Mouse (Mus musculus) ovary, adult 18-20 months (tissue): ENCODE results near the gene Cmtm2a.
"Not testable (repeated sequence)": the region's sequence is repeated elsewhere in the genome, so short reads cannot be mapped to it uniquely, and the experiment has no call there.

Experiments used
- DNase-seq: peaks from one replicate; pipeline ENCODE4 v3.0.0; 2022; ENCODE audit warnings: low spot score, mixed read lengths

The Cmtm2a gene

GRCm38 (mm10) chr8:104294396-104294795 lies 1.4 kb upstream of the Cmtm2a start:
- DNase-seq: no peak

GRCm38 (mm10) chr8:104268937-104269440 lies 24.0 kb downstream of the Cmtm2a start:
- DNase-seq: no peak

- no peak for DNase-seq
Measured at GRCm38 (mm10) chr8:104268368-104268767, 24.6 kb downstream of the Cmtm2a start.

GRCm38 (mm10) chr8:104264271-104264935 lies 28.6 kb downstream of the Cmtm2a start:
- not testable (repeated sequence) for DNase-seq

GRCm38 (mm10) chr8:104261802-104262201 lies 31.2 kb downstream of the Cmtm2a start:
- not testable (repeated sequence) for DNase-seq

GRCm38 (mm10) chr8:104253016-104253415 lies 40.0 kb downstream of the Cmtm2a start:
- no peak for DNase-seq

GRCm38 (mm10) chr8:104251461-104251860 lies 41.5 kb downstream of the Cmtm2a start:
- DNase-seq: no peak

- DNase-seq: peak; percentile 74
Measured at GRCm38 (mm10) chr8:104250439-104251367, 42.3 kb downstream of the Cmtm2a start, which contains the start of gene Cklf. Gene Cklf, plus strand, starts transcription at chr8:104250861.

GRCm38 (mm10) chr8:104249442-104249996 lies 43.5 kb downstream of the Cmtm2a start:
- no peak for DNase-seq

- DNase-seq: peak; percentile 63
Measured at GRCm38 (mm10) chr8:104248276-104248675, 44.7 kb downstream of the Cmtm2a start, which contains the start of gene Tk2. Gene Tk2, minus strand, starts transcription at chr8:104248558.

GRCm38 (mm10) chr8:104247908-104248275 lies 45.1 kb downstream of the Cmtm2a start:
- DNase-seq: no peak

- DNase-seq: no peak
Measured at GRCm38 (mm10) chr8:104247054-104247907, 45.7 kb downstream of the Cmtm2a start.

GRCm38 (mm10) chr8:104246621-104247020 lies 46.4 kb downstream of the Cmtm2a start:
- no peak for DNase-seq

- DNase-seq: no peak
Measured at GRCm38 (mm10) chr8:104242038-104242644, 50.8 kb downstream of the Cmtm2a start.

- DNase-seq: no peak
Measured at GRCm38 (mm10) chr8:104239418-104239861, 53.5 kb downstream of the Cmtm2a start.

- no peak for DNase-seq
Measured at GRCm38 (mm10) chr8:104234573-104234972, 58.4 kb downstream of the Cmtm2a start.

GRCm38 (mm10) chr8:104232919-104233318 lies 60.1 kb downstream of the Cmtm2a start:
- no peak for DNase-seq

GRCm38 (mm10) chr8:104232039-104232438 lies 60.9 kb downstream of the Cmtm2a start:
- DNase-seq: no peak
